ENCODE assay signal across 19 mouse cellular contexts in the genomic region with DNA sequence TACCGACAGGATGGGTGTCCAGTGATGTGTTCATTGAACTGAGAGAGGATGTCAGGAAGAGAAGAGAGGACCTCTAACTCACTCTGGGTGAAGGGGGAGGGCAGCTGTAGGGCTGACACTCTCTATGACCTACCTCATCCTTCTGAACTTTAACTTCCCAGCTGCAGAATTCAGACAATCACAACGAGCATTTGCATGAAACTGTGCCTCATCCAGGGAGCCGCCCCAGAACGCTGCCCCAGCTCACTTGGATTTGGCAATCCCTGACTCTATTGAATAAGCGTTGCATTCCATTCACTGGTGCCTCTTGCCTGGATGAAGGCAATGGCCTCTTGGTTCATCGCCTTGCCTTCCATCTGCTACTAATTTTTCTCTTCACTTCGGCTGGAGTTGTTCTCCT.
"Had no signal": no experiment of that assay in that cellular context is flagged by ENCODE, and none has a peak within 500 bp of the region (broad histone marks: within the 10 kb centered on the region; RNA-seq: fewer than 3 reads in every experiment).

No protein-coding gene starts in this region.

- H3K4me3 ChIP-seq: lung, embryonic 15.5 days; midbrain, embryonic 12.5 days; myocyte; neural tube, embryonic 13.5 days; neural tube, embryonic 15.5 days had no signal

- H3K36me3 ChIP-seq: lung, embryonic 15.5 days; midbrain, embryonic 12.5 days; neural tube, embryonic 13.5 days; neural tube, embryonic 15.5 days had no signal

- ATAC-seq: midbrain, embryonic 16.5 days had no signal

- H3K4me1 ChIP-seq: lung, embryonic 15.5 days; midbrain, embryonic 12.5 days had no signal

- DNase-seq: liver, postnatal 0 days; lung, adult 2 months; lung, postnatal 14 days; lung, postnatal 36 days; midbrain, embryonic 14.5 days; right cerebral cortex, adult 18-20 months; right cerebral cortex, postnatal 25 days; spleen, adult 18-20 months; thymus, adult 18-20 months; thymus, postnatal 14 days; thymus, postnatal 36 days had no signal

- H3K27ac ChIP-seq: lung, embryonic 15.5 days; macrophage; midbrain, embryonic 12.5 days; neural tube, embryonic 13.5 days; neural tube, embryonic 15.5 days had no signal

- H3K9me3 ChIP-seq: lung, embryonic 15.5 days; megakaryocyte, embryonic 14.5 days; midbrain, embryonic 12.5 days; neural tube, embryonic 13.5 days; neural tube, embryonic 15.5 days had no signal

- H3K27me3 ChIP-seq: lung, embryonic 15.5 days; megakaryocyte, embryonic 14.5 days; midbrain, embryonic 12.5 days; neural tube, embryonic 13.5 days; neural tube, embryonic 15.5 days had no signal
